Comparison of ENCODE assay signal across 13 mouse cellular contexts in the genomic region with DNA sequence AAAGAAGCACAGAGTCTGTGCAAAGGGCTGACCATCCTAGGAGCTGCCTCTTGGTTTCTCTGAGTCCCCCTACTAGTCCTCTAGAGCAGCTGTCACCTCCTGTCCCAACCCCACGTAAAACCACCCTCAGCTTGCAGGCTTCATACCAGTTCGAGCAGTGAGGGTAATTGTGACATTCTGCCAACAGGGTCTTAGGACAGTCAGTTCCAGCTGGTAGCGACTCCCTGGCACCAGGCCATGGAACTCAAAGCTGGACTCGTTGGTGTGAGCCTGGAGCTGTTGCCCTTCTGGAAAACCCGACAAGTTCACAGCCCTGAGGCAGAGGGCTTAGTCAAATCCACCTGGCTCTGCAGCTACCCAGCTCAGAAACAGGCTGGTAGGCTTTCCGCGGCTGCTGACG. TPM values are rescaled to one million over a fixed set of nuclear protein-coding genes. Genes with fewer than 3 reads are reported as not detected.
A peak's percentile ranks its signal among the peaks of the same experiment; 100 is the strongest.
DNase-seq lines count a peak whose midpoint lies in the region; ATAC-seq lines count a peak whose summit lies in the region.
"Had no signal": no experiment of that assay in that cellular context is flagged by ENCODE, and none has a peak within 500 bp of the region (broad histone marks: within the 10 kb centered on the region; RNA-seq: fewer than 3 reads in every experiment).

No protein-coding gene starts in this region.

- DNase-seq in cerebellum, postnatal 14 days, result peak; percentile 62 to 80
- DNase-seq in cerebellum, adult 11 months, result no peak
- peak; percentile 89 for DNase-seq in left cerebral cortex, postnatal 4 days
- DNase-seq in left cerebral cortex, adult 8-10 months (ENCODE audit: low spot score in 2 of 2), result no peak
- peak; percentile 40 for DNase-seq in adipocyte (ENCODE audit: low spot score)
- DNase-seq in kidney, postnatal 36 days, result peak; percentile 62 to 68
- DNase-seq in heart, adult 18-20 months, result no peak
- DNase-seq: adrenal gland, postnatal 10 days; cerebellum, adult 18-20 months; liver, embryonic 13.5 days; thymus, postnatal 36 days had no signal

- no peak for ATAC-seq in erythroblast, adult 5-6 weeks (replicated peaks; ENCODE audit: low FRiP score, poor library complexity, severe bottlenecking)

- intact Hi-C loops in left cerebral cortex, postnatal 4 days (cut with DNase I), result no loop called here

RNA-seq across cellular contexts. Expression of a gene that starts 6.5 kb away (rescaled TPM):
- total RNA-seq in left cerebral cortex, postnatal 4 days (2021), result under 1 TPM; 0.10 to 0.24 TPM
- 1 to 10 TPM; 1.3 to 1.5 (median 1.3) TPM for total RNA-seq in left cerebral cortex, adult 8-10 months (2022)
- total RNA-seq in erythroblast, adult 5-6 weeks (2015; ENCODE audit: low replicate concordance), result 14.6 and 15.5 TPM in 2 replicates
- total RNA-seq in erythroblast, adult 5-6 weeks (2017; ENCODE audit: low replicate concordance), result 22.7 and 23.9 TPM in 2 replicates
- total RNA-seq in heart, adult 18-20 months (2021), result 1 to 10 TPM in 1 of 2 experiments, under 1 TPM in 1; 0.72 to 1.4 TPM
- total RNA-seq: layer of hippocampus, postnatal 14 days had no signal

RNA-seq across cellular contexts. Expression of a gene that starts 20.6 kb away (rescaled TPM):
- 100 to 1,000 TPM; 508 to 512 TPM for total RNA-seq in left cerebral cortex, postnatal 4 days (2021)
- total RNA-seq in left cerebral cortex, adult 8-10 months (2022), result 100 to 1,000 TPM; 255 to 276 (median 267) TPM
- 22.3 and 23.4 TPM in 2 replicates for total RNA-seq in erythroblast, adult 5-6 weeks (2015; ENCODE audit: low replicate concordance)
- total RNA-seq in erythroblast, adult 5-6 weeks (2017; ENCODE audit: low replicate concordance), result 7.2 and 11.9 TPM in 2 replicates
- 10 to 100 TPM; 21.8 to 22.0 TPM for total RNA-seq in heart, adult 18-20 months (2021)

RNA-seq across cellular contexts. Expression of a gene that starts 20.9 kb away (rescaled TPM):
- total RNA-seq in left cerebral cortex, postnatal 4 days (2021), result 1 to 10 TPM; 1.6 to 2.3 TPM
- 1 to 10 TPM; 1.2 to 2.4 (median 1.7) TPM for total RNA-seq in left cerebral cortex, adult 8-10 months (2022)
- not detected in 2 replicates for total RNA-seq in erythroblast, adult 5-6 weeks (2015; ENCODE audit: low replicate concordance)
- total RNA-seq in erythroblast, adult 5-6 weeks (2017; ENCODE audit: low replicate concordance), result not detected in 2 replicates
- total RNA-seq in heart, adult 18-20 months (2021), result 10 to 100 TPM; 11.5 to 16.9 TPM

RNA-seq across cellular contexts. Expression of a gene that starts 41.5 kb away (rescaled TPM):
- 10 to 100 TPM; 15.8 to 18.8 TPM for total RNA-seq in left cerebral cortex, postnatal 4 days (2021)
- 100 to 1,000 TPM; 177 to 205 (median 196) TPM for total RNA-seq in left cerebral cortex, adult 8-10 months (2022)
- total RNA-seq in erythroblast, adult 5-6 weeks (2015; ENCODE audit: low replicate concordance), result 1.0 TPM in 1 of 2 replicates, not detected in the other
- total RNA-seq in erythroblast, adult 5-6 weeks (2017; ENCODE audit: low replicate concordance), result not detected in 2 replicates
- total RNA-seq in heart, adult 18-20 months (2021), result under 1 TPM; 0.33 to 0.60 TPM

Comparison
In these comparisons a context has a peak if more than half of its experiments do, and no peak if none do; other contexts are left out.
1. DNase-seq: peak in cerebellum, postnatal 14 days (2 of 2), left cerebral cortex, postnatal 4 days (single experiment), adipocyte (single experiment) and kidney, postnatal 36 days (2 of 2); none in cerebellum, adult 11 months (single experiment), left cerebral cortex, adult 8-10 months (0 of 2) and heart, adult 18-20 months (0 of 2).
2. RNA of a gene that starts 6.5 kb away (total RNA-seq): 14.6 to 23.9 TPM in erythroblast, adult 5-6 weeks; 0.72 to 1.4 TPM in heart, adult 18-20 months, 1.3 to 1.5 TPM in left cerebral cortex, adult 8-10 months and 0.10 to 0.24 TPM in left cerebral cortex, postnatal 4 days; every median in the first group is over 4 times any median in the second.
3. RNA of a gene that starts 20.6 kb away (total RNA-seq): 508 to 512 TPM in left cerebral cortex, postnatal 4 days and 255 to 276 TPM in left cerebral cortex, adult 8-10 months; 7.2 to 23.4 TPM in erythroblast, adult 5-6 weeks and 21.8 to 22.0 TPM in heart, adult 18-20 months; every median in the first group is over 10 times any median in the second.